Mouse (Mus musculus): ENCODE results near the gene Slc35d2.
"Not testable (repeated sequence)": the region's sequence is repeated elsewhere in the genome, so short reads cannot be mapped to it uniquely, and the experiment has no call there.

Slc35d2 gene

DNA sequence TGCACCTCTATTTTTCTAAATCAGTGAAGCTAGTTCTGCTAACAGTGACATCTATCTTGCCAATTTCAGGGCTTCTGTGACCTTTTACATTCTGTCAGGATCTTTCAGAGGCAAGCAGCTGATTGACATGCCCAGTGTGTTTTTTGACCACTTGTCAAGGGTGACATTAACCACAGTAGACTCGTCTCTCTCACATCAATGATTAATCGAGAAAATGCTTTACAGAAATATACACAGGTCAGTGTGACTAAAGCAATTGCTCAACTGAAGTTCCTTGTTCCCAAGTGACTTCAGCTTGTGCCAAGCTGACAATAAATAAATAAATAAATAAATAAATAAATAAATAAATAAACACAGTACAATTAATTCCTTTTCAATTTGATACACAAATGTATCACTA is 76.9 kb downstream of the Slc35d2 start:
- not testable (repeated sequence) for DNase-seq (ENCODE audit: extremely low read depth, low read depth)

GRCm38 (mm10) chr13:64050895-64051294 is 78.3 kb downstream of the Slc35d2 start:
- no peak for DNase-seq (ENCODE audit: extremely low read depth, low read depth)

DNA sequence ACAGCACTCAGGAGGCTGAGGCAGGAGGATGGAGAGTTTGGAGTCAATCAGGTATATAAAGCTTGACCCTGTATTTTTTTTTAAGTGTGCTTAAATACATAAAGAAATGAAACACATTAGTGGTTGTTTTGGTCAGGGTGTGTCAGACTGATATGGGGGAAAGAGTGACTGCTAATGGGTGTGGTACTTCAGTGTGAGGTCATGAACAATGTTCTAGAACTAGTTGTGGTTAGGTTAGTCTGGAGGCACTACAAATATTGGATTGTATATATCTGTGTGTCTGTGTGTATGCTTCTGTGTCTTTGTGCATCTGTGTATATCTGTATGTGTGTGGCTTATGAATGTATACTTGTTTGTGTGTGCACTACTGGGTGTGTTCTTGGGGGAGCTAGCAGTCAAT is 79.6 kb downstream of the Slc35d2 start:
- DNase-seq (ENCODE audit: extremely low read depth, low read depth), result no peak

GRCm38 (mm10) chr13:64048467-64048866 is 80.7 kb downstream of the Slc35d2 start:
- DNase-seq (ENCODE audit: extremely low read depth, low read depth), result no peak

Measured in MEL-GATA-1-ER (cell line).